In genomic region chr10:98212876-98213587, GRCm38 (mm10) we compare ENCODE assay signal across 20 mouse cellular contexts.
DNase-seq lines count a peak whose midpoint lies in the region; ATAC-seq and TF ChIP-seq lines count a peak whose summit lies in the region.
"Had no signal": no experiment of that assay in that cellular context is flagged by ENCODE, and none has a peak within 500 bp of the region (broad histone marks: within the 10 kb centered on the region; RNA-seq: fewer than 3 reads in every experiment).

No protein-coding gene starts in this region.

- peak; percentile 5 for DNase-seq in heart, postnatal 0 days (ENCODE audit: low spot score)
- DNase-seq in heart, postnatal 36 days = no peak
- peak; percentile 79 for DNase-seq in lung, embryonic 14.5 days
- DNase-seq in lung, postnatal 10 days = no peak
- peak; percentile 18 for DNase-seq in 3T3-L1 (ENCODE audit: low read depth, low spot score)
- no peak for DNase-seq in thymus, postnatal 0 days (ENCODE audit: low spot score)
- DNase-seq: adrenal gland, postnatal 10 days; cerebellum, adult 8-10 months; gastrocnemius, postnatal 25 days; kidney, postnatal 14 days; liver; thymus, adult 2 months had no signal

- ATAC-seq in heart, postnatal 0 days (ENCODE audit: insufficient read depth, low read depth) = no peak
- ATAC-seq in lung, embryonic 14.5 days (ENCODE audit: insufficient read depth) = peak; percentile 69; the same call in 1 of the 2 replicates
- ATAC-seq in activated CD4-positive, CD25-positive, alpha-beta regulatory T cell, adult 4 months = no peak
- ATAC-seq: forebrain, embryonic 16.5 days; intestine, postnatal 0 days; midbrain, embryonic 13.5 days had no signal

- H3K4me1 ChIP-seq in heart, postnatal 0 days (ENCODE audit: control insufficient read depth, insufficient read depth) = no peaks in the 10 kb centered on the region
- no peaks in the 10 kb centered on the region for H3K4me1 ChIP-seq in lung, embryonic 14.5 days (ENCODE audit: insufficient read depth)
- H3K4me1 ChIP-seq in embryonic fibroblast, embryonic 13.5 days (ENCODE audit: control insufficient read depth, insufficient read depth, low read length) = no peaks in the 10 kb centered on the region
- H3K4me1 ChIP-seq: heart, embryonic 13.5 days; hindbrain, embryonic 15.5 days; midbrain, embryonic 13.5 days had no signal

- no peaks in the 10 kb centered on the region for H3K36me3 ChIP-seq in heart, postnatal 0 days (replicated peaks; ENCODE audit: control insufficient read depth, insufficient read depth, low read length)
- no peaks in the 10 kb centered on the region for H3K36me3 ChIP-seq in lung, embryonic 14.5 days (ENCODE audit: insufficient read depth)
- H3K36me3 ChIP-seq: heart, embryonic 13.5 days; hindbrain, embryonic 15.5 days; midbrain, embryonic 13.5 days had no signal

- no peak for TF ChIP-seq POLR2A in embryonic fibroblast, embryonic 13.5 days (IDR thresholded peaks at IDR 0.05; ENCODE audit: low read depth, low read length)

- intact Hi-C loops in heart, postnatal 36 days (cut with DNase I) = no loop called here

- H3K9ac ChIP-seq in heart, postnatal 0 days (replicated peaks; ENCODE audit: low read depth, low read length) = no peak overlapping the region
- no peak overlapping the region for H3K9ac ChIP-seq in lung, embryonic 14.5 days
- H3K9ac ChIP-seq: heart, embryonic 13.5 days; hindbrain, embryonic 15.5 days; midbrain, embryonic 13.5 days had no signal

- 57% methylated on average over 7 of the region's 7 CpGs for WGBS in heart, postnatal 0 days
- 35% methylated on average over 7 of the region's 7 CpGs for WGBS in lung, embryonic 14.5 days

- H3K4me3 ChIP-seq in heart, postnatal 0 days (ENCODE audit: low read depth, low read length) = no peak overlapping the region
- H3K4me3 ChIP-seq in lung, embryonic 14.5 days (ENCODE audit: low read depth, low read length) = no peak overlapping the region
- H3K4me3 ChIP-seq in embryonic fibroblast, embryonic 13.5 days (ENCODE audit: insufficient read depth, low read length) = no peak overlapping the region
- H3K4me3 ChIP-seq: erythroblast, embryonic 14.5 days; heart, embryonic 13.5 days; hindbrain, embryonic 15.5 days; midbrain, embryonic 13.5 days had no signal

- no peak overlapping the region for H3K4me2 ChIP-seq in heart, postnatal 0 days (ENCODE audit: low read depth, low read length)
- no peak overlapping the region for H3K4me2 ChIP-seq in lung, embryonic 14.5 days
- H3K4me2 ChIP-seq: heart, embryonic 13.5 days; hindbrain, embryonic 15.5 days; midbrain, embryonic 13.5 days had no signal

- no peaks in the 10 kb centered on the region for H3K9me3 ChIP-seq in heart, postnatal 0 days (replicated peaks; ENCODE audit: control insufficient read depth, low read length)
- H3K9me3 ChIP-seq in lung, embryonic 14.5 days (ENCODE audit: low read depth, low read length) = no peaks in the 10 kb centered on the region
- H3K9me3 ChIP-seq: heart, embryonic 13.5 days; hindbrain, embryonic 15.5 days; midbrain, embryonic 13.5 days had no signal

- no peaks in the 10 kb centered on the region for H3K27me3 ChIP-seq in heart, postnatal 0 days (ENCODE audit: control insufficient read depth, insufficient read depth, low read length)
- no peaks in the 10 kb centered on the region for H3K27me3 ChIP-seq in lung, embryonic 14.5 days (ENCODE audit: insufficient read depth, low read length)
- H3K27me3 ChIP-seq: heart, embryonic 13.5 days; hindbrain, embryonic 15.5 days; midbrain, embryonic 13.5 days had no signal

- no peak for TF ChIP-seq CTCF in heart, postnatal 0 days (IDR thresholded peaks at IDR 0.05; ENCODE audit: low read depth)
- no peak for TF ChIP-seq CTCF in lung, embryonic 14.5 days (IDR thresholded peaks at IDR 0.05; ENCODE audit: low read depth)
- no peak for TF ChIP-seq CTCF in embryonic fibroblast, embryonic 13.5 days (IDR thresholded peaks at IDR 0.05; ENCODE audit: borderline replicate concordance, insufficient read depth, low read length)

- no peak for TF ChIP-seq EP300 in heart, postnatal 0 days (IDR thresholded peaks at IDR 0.05; ENCODE audit: low read depth)

- no peak overlapping the region for H3K27ac ChIP-seq in heart, postnatal 0 days (ENCODE audit: low read depth)
- H3K27ac ChIP-seq in lung, embryonic 14.5 days (ENCODE audit: low read depth) = no peak overlapping the region
- H3K27ac ChIP-seq in embryonic fibroblast, embryonic 13.5 days (ENCODE audit: insufficient read depth, low read length) = peak overlapping the region; percentile 11; the same call in 1 of the 2 replicates
- H3K27ac ChIP-seq: heart, embryonic 13.5 days; hindbrain, embryonic 15.5 days; midbrain, embryonic 13.5 days had no signal

Comparison
In these comparisons a context has a peak if more than half of its experiments do, and no peak if none do; other contexts are left out.
1. DNase-seq: peak in heart, postnatal 0 days (single experiment), lung, embryonic 14.5 days (single experiment) and 3T3-L1 (single experiment); none in heart, postnatal 36 days (0 of 2), lung, postnatal 10 days (single experiment) and thymus, postnatal 0 days (single experiment).